Mouse (Mus musculus) gastrocnemius, postnatal 4 days (tissue): ENCODE data around the gene Olfr308. TPM values are rescaled to one million over a fixed set of nuclear protein-coding genes. Genes with fewer than 3 reads are reported as not detected.
"Not testable (repeated sequence)": the region's sequence is repeated elsewhere in the genome, so short reads cannot be mapped to it uniquely, and the experiment has no call there.

ENCODE experiments used
- DNase-seq, 2 experiments: peaks; one replicate each; pipeline ENCODE4 v3.0.0; 2021 to 2022; ENCODE audit warnings: low spot score in 2 of 2, mixed read lengths in 2 of 2
- long read RNA-seq, 2 experiments: library from polyadenylated mRNA; stranded (forward); transcript quantifications; one replicate each; pipeline ENCODE4 v2.0.0; 2021
- microRNA-seq: library from miRNA; unstranded; fragments of <30 nt; microRNA quantifications from one replicate; pipeline ENCODE4 v1.2.0, GENCODE M21; 2021
- total RNA-seq, 2 experiments: library from RNA; stranded (reverse); gene quantifications; 2 replicates each; pipeline ENCODE4 v1.2.3; 2021

Gene Olfr308
- total RNA-seq: not detected
- long read RNA-seq, experiment 1: 0 reads
- long read RNA-seq, experiment 2: 0 reads

GRCm38 (mm10) chr7:86325530-86325929 is at the start of gene Olfr308:
TSS of gene Olfr308 (minus strand) at chr7:86325630.
- DNase-seq: no peak

DNA sequence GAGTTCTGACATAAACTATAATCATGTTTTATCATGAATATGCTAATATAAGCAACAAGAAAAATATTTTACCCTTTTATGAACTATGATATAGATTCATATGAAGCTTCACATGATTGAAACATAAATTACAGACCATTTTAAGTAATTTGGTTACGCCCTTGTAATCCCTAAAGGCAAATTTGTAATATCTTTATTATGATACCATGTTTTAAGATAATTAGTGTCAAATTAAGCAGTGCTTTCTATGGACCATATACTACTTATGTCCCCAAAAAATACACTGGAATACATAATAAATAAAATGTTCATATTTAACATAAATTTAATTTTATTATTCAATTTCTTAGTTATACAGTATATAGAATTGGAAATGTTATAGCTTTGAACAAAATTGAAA is 41.4 kb upstream of the Olfr308 start, which contains the start of gene Olfr305:
Olfr305 (minus strand) TSS at position 101 of the 400 bp plus-strand sequence.
- DNase-seq: no peak

DNA sequence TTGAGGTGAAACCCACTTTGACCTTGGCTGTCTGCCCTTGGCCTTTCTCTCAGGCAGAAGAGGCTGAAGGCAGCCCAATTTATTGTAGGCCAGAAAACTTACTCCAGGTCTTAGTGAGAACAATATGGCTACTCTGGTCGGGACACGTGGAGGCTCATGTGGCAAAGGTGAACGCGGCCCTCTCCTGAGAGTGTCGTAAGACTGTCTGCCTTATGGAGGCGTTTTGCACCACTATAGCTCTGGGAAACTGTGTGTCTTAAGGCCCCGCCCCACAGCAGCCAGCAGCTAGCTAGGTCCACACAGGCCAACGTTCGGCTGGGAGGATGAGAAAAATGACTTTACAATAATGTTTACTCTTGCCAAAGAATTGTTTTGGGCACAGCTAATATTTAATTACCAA is 20.9 kb upstream of the Olfr308 start:
- not testable (repeated sequence) for DNase-seq

GRCm38 (mm10) chr7:86344253-86344652 is 18.8 kb upstream of the Olfr308 start:
- no peak for DNase-seq

DNA sequence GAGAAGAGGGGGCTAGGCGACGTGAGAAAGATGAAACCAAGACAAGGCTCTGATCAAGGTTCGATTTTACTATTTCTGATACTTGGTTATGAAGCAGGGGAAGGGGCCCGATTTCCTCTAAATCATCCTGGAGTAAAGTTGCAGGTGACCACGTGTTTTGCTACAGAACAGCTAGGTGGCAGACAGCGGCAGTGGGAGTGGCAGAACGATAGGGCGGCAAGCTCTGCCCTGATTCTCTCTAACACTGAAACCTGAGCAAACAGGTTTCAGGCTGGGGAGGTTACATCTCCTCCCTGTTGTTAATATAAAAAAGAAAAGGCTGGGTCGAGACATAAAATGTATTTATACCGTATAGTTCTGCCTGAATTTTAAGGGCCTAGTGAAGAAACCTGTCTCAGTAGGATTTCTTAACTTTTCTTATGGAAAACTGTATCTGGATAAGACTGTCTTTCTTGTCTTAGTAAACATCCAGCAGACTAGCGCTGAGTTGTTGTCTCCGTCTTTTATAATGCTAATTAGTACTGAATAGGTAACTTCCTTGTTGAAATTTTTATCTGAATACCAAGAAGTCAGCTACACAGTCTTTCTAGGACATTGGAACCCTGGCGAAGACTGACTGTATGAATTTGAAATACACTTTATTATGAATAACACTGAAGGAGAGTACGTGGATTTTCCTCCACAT is 17.6 kb upstream of the Olfr308 start:
- DNase-seq: no peak

DNA sequence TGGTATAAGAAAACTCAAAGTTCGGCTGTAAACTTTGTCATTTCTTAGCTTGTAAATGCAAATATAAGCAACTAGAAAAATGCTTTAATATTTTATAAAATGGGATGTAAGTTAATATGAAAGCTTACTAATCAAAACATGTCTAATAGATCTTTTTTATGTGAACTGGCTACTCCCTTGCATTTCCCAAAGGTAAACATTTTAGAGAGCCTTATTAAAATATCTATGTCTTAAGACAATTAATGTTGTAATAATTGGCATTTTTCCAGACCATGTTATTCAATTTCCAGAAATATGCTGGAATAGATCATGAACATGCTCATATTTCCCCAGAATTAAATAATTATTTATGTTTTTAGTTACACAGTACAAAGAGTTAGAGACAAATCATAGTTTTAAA is 12.1 kb upstream of the Olfr308 start, which contains the start of gene Olfr307:
Olfr307 (minus strand) TSS at position 101 of the 400 bp plus-strand sequence.
- no peak for DNase-seq

DNA sequence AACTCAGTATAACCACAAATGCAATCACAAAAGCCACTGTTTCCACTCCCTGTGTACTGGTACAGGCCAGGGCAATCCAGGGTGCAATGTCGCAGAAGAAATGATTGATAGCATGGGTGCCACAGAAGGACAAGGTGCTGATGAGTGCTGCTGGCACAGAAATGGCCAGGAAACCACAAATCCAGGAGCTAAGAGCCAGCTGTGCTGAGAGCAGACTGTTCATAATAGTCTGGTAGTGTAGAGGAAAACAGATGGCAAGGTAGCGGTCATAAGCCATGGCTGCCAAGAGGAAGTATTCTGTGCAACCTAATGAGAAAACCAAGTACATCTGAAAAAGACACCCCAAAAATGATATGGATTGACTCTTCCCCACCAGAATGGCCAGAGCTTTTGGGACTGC is 4.1 kb downstream of the Olfr308 start:
- no peak for DNase-seq

GRCm38 (mm10) chr7:86313608-86314007 is 11.8 kb downstream of the Olfr308 start, which contains the start of gene Olfr309:
TSS of gene Olfr309 (minus strand) at chr7:86313708.
- DNase-seq: no peak

- DNase-seq: no peak
Measured at GRCm38 (mm10) chr7:86277072-86277471, 48.4 kb downstream of the Olfr308 start, which contains the start of gene Olfr310. TSS of gene Olfr310 (minus strand) at chr7:86277172.

Small RNA genes lying within 50 kb of the gene (microRNA-seq; reads per million reads assigned to microRNA genes)
- gene Gm23192: not detected

Other genes starting within 250 kb of the Olfr308 start
- not detected for gene Vmn2r75, start 153.9 kb downstream of the Olfr308 start, total RNA-seq
- gene Vmn2r76, start 79.3 kb downstream of the Olfr308 start, total RNA-seq: not detected
- gene Olfr310, start 48.5 kb downstream of the Olfr308 start, total RNA-seq: not detected
- not detected for gene Olfr309, start 11.9 kb downstream of the Olfr308 start, total RNA-seq
- not detected for gene Olfr307, start 12.0 kb upstream of the Olfr308 start, total RNA-seq
- not detected for gene Olfr305, start 41.3 kb upstream of the Olfr308 start, total RNA-seq
- gene Olfr304, start 61.0 kb upstream of the Olfr308 start, total RNA-seq: not detected
- gene Olfr303, start 72.2 kb upstream of the Olfr308 start, total RNA-seq: not detected
- gene Olfr301, start 78.2 kb upstream of the Olfr308 start, total RNA-seq: not detected
- not detected for gene Olfr299, start 134.3 kb upstream of the Olfr308 start, total RNA-seq
- not detected for gene Olfr298, start 166.9 kb upstream of the Olfr308 start, total RNA-seq
- not detected for gene Olfr297, start 194.3 kb upstream of the Olfr308 start, total RNA-seq